Mouse (Mus musculus) heart, postnatal 0 days (tissue): Measurements from ENCODE around the gene Tsacc. TPM values are rescaled to one million over a fixed set of nuclear protein-coding genes. Genes with fewer than 3 reads are reported as not detected.
"Not testable (repeated sequence)": the region's sequence is repeated elsewhere in the genome, so short reads cannot be mapped to it uniquely, and the experiment has no call there.

Source experiments
- ATAC-seq: fragments of 200-750 bp; cut with Nextera tagmentation; 2 replicates; pipeline ENCODE4 v1.8.0; 2017; ENCODE audit warnings: low read depth, moderate number of reproducible peaks, moderate library complexity; ENCODE audit not compliant: insufficient read depth
- DNase-seq: peaks from one replicate; pipeline ENCODE4 v3.0.0-alpha.2; 2016; ENCODE audit warnings: low spot score
- H3K27ac ChIP-seq: fragments of 300-500 bp; sonication (generic); 2 replicates; pipeline ENCODE4 v1.5.1; 2014; ENCODE audit warnings: low read depth, mild to moderate bottlenecking
- H3K27me3 ChIP-seq: fragments of 300-500 bp; sonication (generic); 2 replicates; pipeline ENCODE4 v1.6.1; 2014; ENCODE audit warnings: low read length, mixed read lengths; ENCODE audit not compliant: control insufficient read depth, insufficient read depth
- H3K36me3 ChIP-seq: fragments of 300-500 bp; sonication (generic); replicated peaks from 2 replicates; pipeline ENCODE4 v1.6.1; 2014; ENCODE audit warnings: low read length, mixed read lengths; ENCODE audit not compliant: control insufficient read depth, insufficient read depth
- H3K4me1 ChIP-seq: fragments of 300-500 bp; sonication (generic); 2 replicates; pipeline ENCODE4 v1.6.1; 2014; ENCODE audit warnings: antibody characterized with exemption; ENCODE audit not compliant: control insufficient read depth, insufficient read depth
- H3K4me2 ChIP-seq: fragments of 300-500 bp; sonication (generic); 2 replicates; pipeline ENCODE4 v1.6.1; 2014; ENCODE audit warnings: low read depth, mild to moderate bottlenecking, low read length, moderate library complexity
- H3K4me3 ChIP-seq: fragments of 300-500 bp; sonication (generic); 2 replicates; pipeline ENCODE4 v1.5.1; 2014; ENCODE audit warnings: low read depth, low read length
- H3K9ac ChIP-seq: fragments of 300-500 bp; sonication (generic); replicated peaks from 2 replicates; pipeline ENCODE4 v1.6.1; 2014; ENCODE audit warnings: low read depth, low read length, mixed read lengths
- H3K9me3 ChIP-seq: fragments of 300-500 bp; sonication (generic); replicated peaks from 2 replicates; pipeline ENCODE4 v1.6.1; 2016; ENCODE audit warnings: low read length; ENCODE audit not compliant: control insufficient read depth
- CTCF ChIP-seq: IDR thresholded peaks from 2 replicates; pipeline ENCODE4 v1.5.1; 2016; ENCODE audit warnings: antibody characterized with exemption, control low read depth, low read depth
- EP300 ChIP-seq: IDR thresholded peaks from 2 replicates; pipeline ENCODE4 v1.6.1; 2016; ENCODE audit warnings: antibody characterized with exemption, low read depth
- WGBS: fragments of 180-500 bp; shearing (Covaris S2); extraction: QIAGEN DNeasy Blood & Tissue Kit; methylation state at CpG from one replicate; pipeline ENCODE4 v1.1.7; 2014; 5-methylcytosine and 5-hydroxymethylcytosine counted together
- polyA plus RNA-seq: library from polyadenylated mRNA; unstranded; fragments of >200 nt; fragmentation: Nextera tagmentation; extraction: Ambion mirVana; gene quantifications from 2 replicates; pipeline ENCODE4 v1.2.1, GENCODE M21; 2015
- total RNA-seq: library from RNA; depleted of rRNA; stranded (reverse); fragments of >200 nt; gene quantifications from 2 replicates; pipeline ENCODE4 v1.2.3, GENCODE M21; 2014; ENCODE audit warnings: low replicate concordance

The Tsacc gene
- total and polyA plus RNA-seq, 2 experiments from 2014 or later = 14.3 to 21.5 TPM

DNA sequence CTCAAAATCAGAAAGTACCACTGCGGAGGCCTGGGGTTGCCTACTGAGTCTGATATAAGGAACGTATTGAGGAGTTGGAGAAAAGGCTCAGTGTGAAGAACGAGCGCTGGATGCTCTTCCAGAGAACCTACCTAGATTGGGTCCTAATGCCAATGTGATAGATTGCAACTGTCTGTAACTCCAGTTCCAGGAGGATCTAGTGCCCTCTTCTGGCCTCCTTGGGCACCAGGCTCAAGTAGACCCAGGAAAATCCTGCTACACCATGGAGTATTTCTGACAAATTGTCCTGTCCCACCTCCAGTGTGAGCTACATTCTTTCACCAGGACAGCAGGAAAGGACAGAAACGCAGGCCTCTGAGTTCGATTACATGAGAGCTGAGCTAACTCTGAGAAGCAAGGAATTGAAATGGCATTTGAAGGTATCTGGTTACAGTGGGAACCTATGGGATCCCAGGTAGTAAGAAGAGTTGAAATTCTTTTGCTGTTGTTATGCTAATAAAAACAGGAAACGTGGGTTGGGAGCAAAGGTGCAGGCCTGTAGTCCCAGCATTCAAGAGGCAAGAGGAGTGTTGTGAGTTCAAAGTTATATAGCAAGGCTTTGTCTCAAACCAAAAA, 20.2 kb downstream of the Tsacc start:
- no peak for ATAC-seq
- 37% methylated on average over 7 of the region's 7 CpGs for WGBS
- Histone ChIP-seq H3K9me3 (no peaks in the 10 kb centered on the region), H3K27me3 (no peaks in the 10 kb centered on the region), H3K4me1 (no peaks in the 10 kb centered on the region), H3K4me2 (no peak overlapping the region), H3K4me3 (no peak overlapping the region), H3K9ac (no peak overlapping the region), H3K36me3 (no peaks in the 10 kb centered on the region), H3K27ac (no peak overlapping the region)
- no peak for DNase-seq
- peak; percentile 44 for TF ChIP-seq CTCF
- TF ChIP-seq EP300 = no peak

DNA sequence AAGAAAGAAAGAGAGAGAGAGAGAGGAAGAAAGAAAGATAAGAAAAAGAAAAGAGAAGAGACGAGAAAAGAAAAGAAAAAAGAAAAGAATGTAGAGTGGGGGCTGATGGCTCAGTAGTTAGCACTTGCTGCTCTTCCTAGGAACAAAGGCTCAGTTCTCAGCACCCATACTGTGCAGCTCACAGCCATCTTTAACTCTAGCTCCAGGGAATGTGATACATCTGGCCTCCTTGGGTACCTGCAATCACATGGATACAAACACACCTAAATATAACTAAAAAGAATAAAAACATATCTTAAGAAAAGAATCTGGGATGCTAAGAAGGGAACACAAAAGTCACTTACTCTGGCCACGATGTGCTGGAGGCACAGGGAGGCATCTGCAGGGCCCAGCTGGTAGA, 20.7 kb downstream of the Tsacc start:
- TF ChIP-seq CTCF = no peak
- no peak for TF ChIP-seq EP300
- no peak for ATAC-seq
- 69% methylated on average over 2 of the region's 2 CpGs for WGBS

DNA sequence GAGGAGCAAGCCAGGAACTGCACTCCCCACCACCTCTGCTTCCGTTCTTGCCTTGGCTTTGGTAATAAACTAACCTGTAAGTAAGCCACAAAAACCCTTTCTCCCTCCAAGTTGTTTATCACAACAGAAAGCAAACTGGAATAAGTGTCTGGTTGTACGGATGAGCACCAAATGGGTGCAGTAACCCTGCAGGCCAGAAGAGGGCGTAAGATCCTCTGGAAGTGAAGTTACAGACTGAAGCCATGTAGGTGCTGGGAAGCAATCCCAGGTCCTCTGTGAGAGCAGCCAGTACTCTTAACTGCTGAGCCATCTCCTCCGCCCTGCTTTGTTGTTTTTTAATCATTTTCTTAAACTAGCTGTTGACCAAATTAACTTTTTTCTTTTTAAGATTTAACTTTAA, 22.8 kb downstream of the Tsacc start:
- WGBS = 92% methylated on average over 4 of the region's 4 CpGs

More for the DNA sequence above, 20.7 kb downstream of the Tsacc start:
- Histone ChIP-seq H3K27ac (no peak overlapping the region), H3K4me3 (no peak overlapping the region), H3K9ac (no peak overlapping the region), H3K4me2 (no peak overlapping the region), H3K36me3 (no peaks in the 10 kb centered on the region), H3K9me3 (no peaks in the 10 kb centered on the region), H3K27me3 (no peaks in the 10 kb centered on the region), H3K4me1 (no peaks in the 10 kb centered on the region)
- no peak for DNase-seq

DNA sequence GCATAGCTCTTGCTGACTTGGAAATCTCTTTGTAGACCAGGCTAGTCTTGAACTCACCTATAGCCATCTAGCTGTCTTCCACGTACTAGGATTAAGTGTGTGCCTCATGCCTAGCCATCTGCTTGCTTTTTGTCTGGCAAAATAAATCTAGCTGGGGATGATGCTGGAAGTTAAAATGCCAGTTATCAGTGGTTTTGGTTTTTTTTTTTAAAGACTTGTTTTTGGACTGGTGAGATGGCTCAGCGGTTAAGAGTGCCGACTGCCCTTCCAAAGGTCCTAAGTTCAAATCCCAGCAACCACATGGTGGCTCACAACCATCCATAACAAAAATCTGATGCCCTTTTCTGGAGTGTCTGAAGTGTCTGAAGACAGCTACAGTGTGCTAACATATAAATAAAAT, 24.9 kb downstream of the Tsacc start:
- no peaks in the 10 kb centered on the region for H3K27me3 ChIP-seq
- no peak overlapping the region for H3K27ac ChIP-seq
- no peak for ATAC-seq
- no peak overlapping the region for H3K4me2 ChIP-seq
- no peak overlapping the region for H3K9ac ChIP-seq
- no peak for TF ChIP-seq CTCF
- TF ChIP-seq EP300 = no peak
- no peaks in the 10 kb centered on the region for H3K9me3 ChIP-seq
- H3K4me1 ChIP-seq = no peaks in the 10 kb centered on the region
- no peak for DNase-seq
- WGBS = 86% methylated on average over 3 of the region's 3 CpGs
- no peak overlapping the region for H3K4me3 ChIP-seq
- no peaks in the 10 kb centered on the region for H3K36me3 ChIP-seq

More for the DNA sequence above, 22.8 kb downstream of the Tsacc start:
- Histone ChIP-seq H3K9me3 (no peaks in the 10 kb centered on the region), H3K9ac (no peak overlapping the region), H3K27me3 (no peaks in the 10 kb centered on the region), H3K27ac (no peak overlapping the region), H3K4me3 (no peak overlapping the region), H3K4me1 (no peaks in the 10 kb centered on the region), H3K36me3 (no peaks in the 10 kb centered on the region), H3K4me2 (no peak overlapping the region)
- DNase-seq = no peak
- no peak for ATAC-seq
- TF ChIP-seq EP300 = no peak
- no peak for TF ChIP-seq CTCF

DNA sequence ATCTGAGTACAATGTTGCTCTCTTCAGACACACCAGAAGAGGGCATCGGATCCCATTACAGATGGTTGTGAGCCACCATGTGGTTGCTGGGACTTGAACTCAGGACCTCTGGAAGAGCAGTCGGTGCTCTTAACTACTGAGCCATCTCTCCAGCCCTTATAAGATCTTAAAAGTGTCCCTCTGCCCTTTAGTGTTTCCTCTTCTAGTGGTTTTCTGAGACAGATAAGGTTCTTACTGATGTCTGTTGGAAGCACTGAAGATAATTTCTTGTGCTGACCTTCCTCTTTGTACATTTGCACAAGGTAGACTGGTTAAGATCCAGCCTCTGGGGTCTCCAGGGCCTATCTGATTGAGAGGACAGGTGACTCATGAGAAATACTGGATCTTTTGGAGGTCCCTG, 25.5 kb downstream of the Tsacc start:
- DNase-seq, H3K9ac ChIP-seq, H3K36me3 ChIP-seq, H3K27ac ChIP-seq, ATAC-seq, H3K4me1 ChIP-seq, H3K27me3 ChIP-seq, H3K4me2 ChIP-seq, H3K4me3 ChIP-seq, H3K9me3 ChIP-seq: not testable (repeated sequence)
- 81% methylated on average over 2 of the region's 2 CpGs for WGBS

DNA sequence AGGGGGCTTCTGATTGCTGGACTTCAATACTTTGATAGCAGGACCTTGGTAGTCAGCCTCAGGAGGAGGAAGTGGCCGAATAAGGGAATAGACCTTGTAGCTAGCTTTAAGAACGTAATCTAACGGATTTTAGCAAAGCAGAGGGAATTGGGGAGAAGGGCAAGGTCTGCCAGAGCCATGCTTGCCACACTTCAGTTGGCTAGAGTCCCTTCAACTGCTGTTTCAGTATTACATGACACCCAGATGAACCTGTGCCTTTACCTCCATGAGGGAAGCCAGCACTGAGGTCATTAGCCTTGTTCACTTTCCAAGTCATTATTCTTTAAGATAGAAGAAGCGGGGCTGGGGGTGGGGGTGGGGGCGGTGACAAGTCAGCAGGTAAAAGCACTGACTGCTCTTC, 27.8 kb downstream of the Tsacc start:
- 75% methylated on average over 5 of the region's 5 CpGs for WGBS
- H3K4me2 ChIP-seq = no peak overlapping the region
- no peaks in the 10 kb centered on the region for H3K4me1 ChIP-seq
- H3K9ac ChIP-seq = no peak overlapping the region
- DNase-seq (no peak), ATAC-seq (no peak)
- no peak overlapping the region for H3K27ac ChIP-seq
- TF ChIP-seq EP300 (no peak), CTCF (no peak)
- H3K36me3 ChIP-seq = no peaks in the 10 kb centered on the region
- no peak overlapping the region for H3K4me3 ChIP-seq
- no peaks in the 10 kb centered on the region for H3K27me3 ChIP-seq
- H3K9me3 ChIP-seq = no peaks in the 10 kb centered on the region

DNA sequence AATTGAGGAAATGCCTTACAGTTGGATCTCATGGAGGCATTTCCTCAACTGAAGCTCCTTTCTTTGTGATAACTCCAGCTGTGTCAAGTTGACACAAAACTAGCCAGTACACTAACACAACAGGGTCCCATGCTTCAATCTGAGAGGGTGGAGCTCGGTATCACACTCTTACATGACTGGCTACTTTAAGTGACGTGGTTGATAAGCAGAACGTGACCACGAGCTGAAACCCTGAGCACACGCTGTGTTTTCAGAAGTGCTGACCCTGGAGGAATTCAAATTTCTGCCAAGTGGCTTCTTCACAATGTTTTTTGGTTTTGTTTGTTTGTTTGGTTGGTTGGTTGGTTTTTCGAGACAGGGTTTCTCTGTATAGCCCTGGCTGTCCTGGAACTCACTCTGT, 28.8 kb downstream of the Tsacc start:
- WGBS = 41% methylated on average over 6 of the region's 6 CpGs
- not testable (repeated sequence) for H3K27ac ChIP-seq, H3K27me3 ChIP-seq, H3K4me1 ChIP-seq, H3K9me3 ChIP-seq, H3K9ac ChIP-seq, DNase-seq, H3K36me3 ChIP-seq, H3K4me3 ChIP-seq, H3K4me2 ChIP-seq, ATAC-seq
